Mouse (Mus musculus) adrenal gland, postnatal 10 days (tissue): ENCODE measurements around the gene Gm17455. TPM values are rescaled to one million over a fixed set of nuclear protein-coding genes. Genes with fewer than 3 reads are reported as not detected.

Source experiments
- DNase-seq: peaks from one replicate; pipeline ENCODE4 v3.0.0; 2021; ENCODE audit warnings: mixed read lengths
- long read RNA-seq, 2 experiments: library from polyadenylated mRNA; stranded (forward); transcript quantifications; one replicate each; pipeline ENCODE4 v2.0.0; 2021
- total RNA-seq, 2 experiments: library from RNA; stranded (reverse); gene quantifications; 2 replicates each; pipeline ENCODE4 v1.2.3; 2021

The Gm17455 gene
- not detected for total RNA-seq
- long read RNA-seq, experiment 1 = 0 reads
- long read RNA-seq, experiment 2 = 0 reads

GRCm38 (mm10) chr10:60399449-60399848, at the start of gene Gm17455:
Gene Gm17455 (plus strand): TSS chr10:60399726.
- DNase-seq = no peak

GRCm38 (mm10) chr10:60350077-60350804, 49.3 kb upstream of the Gm17455 start:
- DNase-seq = no peak

GRCm38 (mm10) chr10:60350805-60351167, 48.7 kb upstream of the Gm17455 start:
- peak; percentile 98 for DNase-seq

- peak; percentile 74 for DNase-seq
These were observed 48.3 kb upstream of the Gm17455 start for GRCm38 (mm10) chr10:60351248-60351647.

GRCm38 (mm10) chr10:60351761-60352455, 47.6 kb upstream of the Gm17455 start:
- DNase-seq = peak; percentile 60

- no peak for DNase-seq
These were observed 46.1 kb upstream of the Gm17455 start for GRCm38 (mm10) chr10:60353241-60354002.

- DNase-seq = no peak
These were observed 45.6 kb upstream of the Gm17455 start for GRCm38 (mm10) chr10:60354003-60354325.

- DNase-seq = peak; percentile 47
These were observed 44.4 kb upstream of the Gm17455 start for GRCm38 (mm10) chr10:60354881-60355677.

- DNase-seq = peak; percentile 75
These were observed 42.1 kb upstream of the Gm17455 start for GRCm38 (mm10) chr10:60357441-60357840.

- no peak for DNase-seq
These were observed 41.6 kb upstream of the Gm17455 start for GRCm38 (mm10) chr10:60357901-60358300.

- DNase-seq = no peak
These were observed 40.8 kb upstream of the Gm17455 start for GRCm38 (mm10) chr10:60358776-60359175.

GRCm38 (mm10) chr10:60361615-60362309, 37.8 kb upstream of the Gm17455 start:
- no peak for DNase-seq

GRCm38 (mm10) chr10:60362310-60362628, 37.3 kb upstream of the Gm17455 start:
- DNase-seq = no peak

GRCm38 (mm10) chr10:60363426-60363825, 36.1 kb upstream of the Gm17455 start:
- DNase-seq = no peak

GRCm38 (mm10) chr10:60367145-60367544, 32.4 kb upstream of the Gm17455 start:
- DNase-seq = no peak

- no peak for DNase-seq
These were observed 31.6 kb upstream of the Gm17455 start for GRCm38 (mm10) chr10:60367904-60368303.

GRCm38 (mm10) chr10:60369405-60369804, 30.1 kb upstream of the Gm17455 start:
- no peak for DNase-seq

- DNase-seq = peak; percentile 28
These were observed 29.4 kb upstream of the Gm17455 start for GRCm38 (mm10) chr10:60370098-60370497.

GRCm38 (mm10) chr10:60370601-60371061, 28.9 kb upstream of the Gm17455 start:
- DNase-seq = no peak

GRCm38 (mm10) chr10:60371596-60372386, 27.7 kb upstream of the Gm17455 start:
- DNase-seq = peak; percentile 37

GRCm38 (mm10) chr10:60373543-60373936, 26.0 kb upstream of the Gm17455 start:
- no peak for DNase-seq
